Mouse (Mus musculus): ENCODE results near the gene Poc1a. TPM values are rescaled to one million over a fixed set of nuclear protein-coding genes. Genes with fewer than 3 reads are reported as not detected.

Poc1a gene
- 5.5 and 5.8 TPM in 2 replicates for polyA plus RNA-seq (2012; rRNA removed; ENCODE audit: low replicate concordance)

GRCm38 (mm10) chr9:106280808-106281544 lies at the start of gene Poc1a:
TSS of gene Poc1a (plus strand) at chr9:106281061.

GRCm38 (mm10) chr9:106368112-106368717 lies 87.4 kb downstream of the Poc1a start, which contains the start of gene Dusp7:
TSS of gene Dusp7 (plus strand) at chr9:106368632.

Other genes with a start within 250 kb of the Poc1a start
- 2.7 and 4.0 TPM in 2 replicates for gene Col6a4, start 184.3 kb upstream of the Poc1a start, polyA plus RNA-seq (2012; rRNA removed; ENCODE audit: low replicate concordance)
- 4.2 and 6.0 TPM in 2 replicates for gene Glyctk, start 122.9 kb upstream of the Poc1a start, polyA plus RNA-seq (2012; rRNA removed; ENCODE audit: low replicate concordance)
- gene Wdr82, start 110.1 kb upstream of the Poc1a start, polyA plus RNA-seq (2012; rRNA removed; ENCODE audit: low replicate concordance), result 61.7 and 62.0 TPM in 2 replicates
- gene Ppm1m, start 81.3 kb upstream of the Poc1a start, polyA plus RNA-seq (2012; rRNA removed; ENCODE audit: low replicate concordance), result 118 and 145 TPM in 2 replicates
- gene Twf2, start 78.0 kb upstream of the Poc1a start, polyA plus RNA-seq (2012; rRNA removed; ENCODE audit: low replicate concordance), result 88.6 and 95.6 TPM in 2 replicates
- gene Tlr9, start 58.5 kb upstream of the Poc1a start, polyA plus RNA-seq (2012; rRNA removed; ENCODE audit: low replicate concordance), result 20.9 and 36.6 TPM in 2 replicates
- gene Alas1, start 32.4 kb upstream of the Poc1a start, polyA plus RNA-seq (2012; rRNA removed; ENCODE audit: low replicate concordance), result 162 and 167 TPM in 2 replicates
- gene Dusp7, start 87.6 kb downstream of the Poc1a start, polyA plus RNA-seq (2012; rRNA removed; ENCODE audit: low replicate concordance), result 114 and 152 TPM in 2 replicates
- gene Rpl29, start 148.4 kb downstream of the Poc1a start, polyA plus RNA-seq (2012; rRNA removed; ENCODE audit: low replicate concordance), result 360 and 442 TPM in 2 replicates
- 8.1 and 10.3 TPM in 2 replicates for gene Acy1, start 157.3 kb downstream of the Poc1a start, polyA plus RNA-seq (2012; rRNA removed; ENCODE audit: low replicate concordance)
- 81.6 and 98.1 TPM in 2 replicates for gene Abhd14b, start 166.4 kb downstream of the Poc1a start, polyA plus RNA-seq (2012; rRNA removed; ENCODE audit: low replicate concordance)
- gene Abhd14a, start 166.6 kb downstream of the Poc1a start, polyA plus RNA-seq (2012; rRNA removed; ENCODE audit: low replicate concordance), result 38.1 and 46.0 TPM in 2 replicates
- gene Pcbp4, start 172.2 kb downstream of the Poc1a start, polyA plus RNA-seq (2012; rRNA removed; ENCODE audit: low replicate concordance), result 98.4 and 134 TPM in 2 replicates
- gene Gpr62, start 184.9 kb downstream of the Poc1a start, polyA plus RNA-seq (2012; rRNA removed; ENCODE audit: low replicate concordance), result 0.13 and 0.53 TPM in 2 replicates
- gene Rrp9, start 194.9 kb downstream of the Poc1a start, polyA plus RNA-seq (2012; rRNA removed; ENCODE audit: low replicate concordance), result 31.1 and 43.4 TPM in 2 replicates
- 118 and 159 TPM in 2 replicates for gene Parp3, start 195.9 kb downstream of the Poc1a start, polyA plus RNA-seq (2012; rRNA removed; ENCODE audit: low replicate concordance)
- not detected in 2 replicates for gene Iqcf1, start 218.9 kb downstream of the Poc1a start, polyA plus RNA-seq (2012; rRNA removed; ENCODE audit: low replicate concordance)
- not detected in 2 replicates for gene Iqcf5, start 233.5 kb downstream of the Poc1a start, polyA plus RNA-seq (2012; rRNA removed; ENCODE audit: low replicate concordance)